Mouse (Mus musculus) hindbrain, embryonic 12.5 days (tissue): ENCODE measurements around the gene Ctxn1. TPM values are rescaled to one million over a fixed set of nuclear protein-coding genes. Genes with fewer than 3 reads are reported as not detected.

Experiments
- ATAC-seq: fragments of 200-750 bp; cut with Nextera tagmentation; 2 replicates; pipeline ENCODE4 v1.8.0; 2017; ENCODE audit warnings: moderate TSS enrichment; ENCODE audit not compliant: low FRiP score
- H3K27ac ChIP-seq: fragments of 300-500 bp; sonication (generic); 2 replicates; pipeline ENCODE4 v1.5.1; 2016; ENCODE audit warnings: mild to moderate bottlenecking
- H3K27me3 ChIP-seq: fragments of 300-500 bp; sonication (generic); 2 replicates; pipeline ENCODE4 v1.6.1; 2016; ENCODE audit warnings: mild to moderate bottlenecking
- H3K36me3 ChIP-seq: fragments of 300-500 bp; sonication (generic); 2 replicates; pipeline ENCODE4 v1.6.1; 2016; ENCODE audit warnings: mild to moderate bottlenecking
- H3K4me1 ChIP-seq: fragments of 300-500 bp; sonication (generic); 2 replicates; pipeline ENCODE4 v1.6.1; 2016
- H3K4me2 ChIP-seq: fragments of 300-500 bp; sonication (generic); replicated peaks from 2 replicates; pipeline ENCODE4 v1.6.1; 2016; ENCODE audit warnings: mild to moderate bottlenecking
- H3K4me3 ChIP-seq: fragments of 300-500 bp; sonication (generic); 2 replicates; pipeline ENCODE4 v1.5.1; 2016; ENCODE audit warnings: mild to moderate bottlenecking
- H3K9ac ChIP-seq: fragments of 300-500 bp; sonication (generic); 2 replicates; pipeline ENCODE4 v1.6.1; 2016; ENCODE audit warnings: mild to moderate bottlenecking, moderate library complexity
- H3K9me3 ChIP-seq: fragments of 300-500 bp; sonication (generic); replicated peaks from 2 replicates; pipeline ENCODE4 v1.6.1; 2016; ENCODE audit warnings: mild to moderate bottlenecking
- WGBS: fragments of 180-500 bp; shearing (Covaris S2); methylation state at CpG from one replicate; pipeline ENCODE4 v1.1.7; 2016; 5-methylcytosine and 5-hydroxymethylcytosine counted together
- polyA plus RNA-seq: library from polyadenylated mRNA; unstranded; fragments of >200 nt; fragmentation: Nextera tagmentation; extraction: Ambion mirVana; gene quantifications from 2 replicates; pipeline ENCODE4 v1.2.1, GENCODE M21; 2016

The Ctxn1 gene
- polyA plus RNA-seq = 194 and 195 TPM in 2 replicates

GRCm38 (mm10) chr8:4259125-4259804 is at the start of gene Ctxn1:
Gene Ctxn1 (minus strand): TSS chr8:4259274.
- Histone ChIP-seq H3K4me3 (peak within 1 kb of the TSS; percentile 82), H3K36me3 (peaks cover 65% of the 10 kb centered on the region), H3K9ac (peak within 1 kb of the TSS; percentile 86), H3K9me3 (no peaks in the 10 kb centered on the region), H3K4me1 (peaks cover 31% of the 10 kb centered on the region), H3K27ac (peak within 1 kb of the TSS; percentile 97), H3K4me2 (peak within 1 kb of the TSS; percentile 74), H3K27me3 (no peaks in the 10 kb centered on the region)
- 8% methylated on average over 25 of the region's 33 CpGs for WGBS
- ATAC-seq = peak; percentile 92

GRCm38 (mm10) chr8:4305838-4306237 is 46.8 kb upstream of the Ctxn1 start:
- no peak for ATAC-seq
- Histone ChIP-seq H3K4me2 (no peak overlapping the region), H3K27me3 (no peaks in the 10 kb centered on the region), H3K9ac (no peak overlapping the region), H3K4me1 (no peaks in the 10 kb centered on the region), H3K36me3 (peaks cover 91% of the 10 kb centered on the region), H3K27ac (no peak overlapping the region), H3K9me3 (no peaks in the 10 kb centered on the region), H3K4me3 (no peak overlapping the region)
- 91% methylated on average over 2 of the region's 2 CpGs for WGBS

- H3K36me3 ChIP-seq = peaks cover 87% of the 10 kb centered on the region
- no peaks in the 10 kb centered on the region for H3K9me3 ChIP-seq
- no peaks in the 10 kb centered on the region for H3K27me3 ChIP-seq
- H3K4me1 ChIP-seq = no peaks in the 10 kb centered on the region
- no peak overlapping the region for H3K4me2 ChIP-seq
- no peak overlapping the region for H3K9ac ChIP-seq
- ATAC-seq = no peak
- no peak overlapping the region for H3K4me3 ChIP-seq
- no peak overlapping the region for H3K27ac ChIP-seq
- 80% methylated on average over 3 of the region's 3 CpGs for WGBS
Measured at GRCm38 (mm10) chr8:4304124-4304547, 45.1 kb upstream of the Ctxn1 start.

GRCm38 (mm10) chr8:4297822-4298221 is 38.7 kb upstream of the Ctxn1 start:
- H3K9me3 ChIP-seq = no peaks in the 10 kb centered on the region
- H3K36me3 ChIP-seq = peaks cover 73% of the 10 kb centered on the region
- H3K9ac ChIP-seq = no peak overlapping the region
- no peak overlapping the region for H3K4me3 ChIP-seq
- no peak overlapping the region for H3K27ac ChIP-seq
- WGBS = over 99% methylated on average over 4 of the region's 4 CpGs
- no peak for ATAC-seq
- no peaks in the 10 kb centered on the region for H3K4me1 ChIP-seq
- H3K4me2 ChIP-seq = no peak overlapping the region
- no peaks in the 10 kb centered on the region for H3K27me3 ChIP-seq

GRCm38 (mm10) chr8:4292738-4293137 is 33.7 kb upstream of the Ctxn1 start:
- WGBS = 86% methylated on average over 5 of the region's 5 CpGs
- Histone ChIP-seq H3K36me3 (peaks cover 80% of the 10 kb centered on the region), H3K4me3 (no peak overlapping the region), H3K4me2 (no peak overlapping the region), H3K9me3 (no peaks in the 10 kb centered on the region), H3K9ac (no peak overlapping the region), H3K27ac (no peak overlapping the region), H3K4me1 (no peaks in the 10 kb centered on the region), H3K27me3 (no peaks in the 10 kb centered on the region)
- ATAC-seq = no peak

- peaks cover 7% of the 10 kb centered on the region for H3K4me1 ChIP-seq
- no peaks in the 10 kb centered on the region for H3K27me3 ChIP-seq
- H3K9ac ChIP-seq = peak overlapping the region; percentile 79
- peaks cover 24% of the 10 kb centered on the region for H3K36me3 ChIP-seq
- peak overlapping the region; percentile 76 for H3K27ac ChIP-seq
- peak overlapping the region; percentile 61 for H3K4me3 ChIP-seq
- WGBS = 31% methylated on average over 9 of the region's 9 CpGs
- H3K4me2 ChIP-seq = peak overlapping the region; percentile 61
- no peak for ATAC-seq
- no peaks in the 10 kb centered on the region for H3K9me3 ChIP-seq
Measured at GRCm38 (mm10) chr8:4276111-4276465, 17.0 kb upstream of the Ctxn1 start.

- no peaks in the 10 kb centered on the region for H3K27me3 ChIP-seq
- H3K9me3 ChIP-seq = no peaks in the 10 kb centered on the region
- peaks cover 7% of the 10 kb centered on the region for H3K4me1 ChIP-seq
- H3K36me3 ChIP-seq = peaks cover 27% of the 10 kb centered on the region
- peak within 1 kb of the TSS; percentile 61 for H3K4me2 ChIP-seq
- H3K27ac ChIP-seq = peak within 1 kb of the TSS; percentile 76
- WGBS = under 1% methylated on average over 39 of the region's 39 CpGs
- peak within 1 kb of the TSS; percentile 61 for H3K4me3 ChIP-seq
- peak; percentile 94 for ATAC-seq
- H3K9ac ChIP-seq = peak within 1 kb of the TSS; percentile 79
Measured at GRCm38 (mm10) chr8:4275275-4276110, 16.4 kb upstream of the Ctxn1 start, which contains the start of gene Timm44. Gene Timm44 (minus strand): TSS chr8:4275913.

- ATAC-seq = no peak
- Histone ChIP-seq H3K9ac (no peak overlapping the region), H3K27ac (no peak overlapping the region), H3K27me3 (no peaks in the 10 kb centered on the region), H3K4me1 (peaks cover 2% of the 10 kb centered on the region; the same call in 1 of the 2 replicates), H3K4me3 (no peak overlapping the region), H3K9me3 (no peaks in the 10 kb centered on the region), H3K36me3 (peaks cover 78% of the 10 kb centered on the region), H3K4me2 (no peak overlapping the region)
- WGBS = 96% methylated on average over 6 of the region's 6 CpGs
Measured at GRCm38 (mm10) chr8:4269609-4270008, 10.5 kb upstream of the Ctxn1 start.

GRCm38 (mm10) chr8:4267627-4268026 is 8.6 kb upstream of the Ctxn1 start:
- no peak overlapping the region for H3K4me2 ChIP-seq
- peaks cover 83% of the 10 kb centered on the region for H3K36me3 ChIP-seq
- ATAC-seq = no peak
- H3K27ac ChIP-seq = no peak overlapping the region
- no peak overlapping the region for H3K9ac ChIP-seq
- H3K9me3 ChIP-seq = no peaks in the 10 kb centered on the region
- H3K4me3 ChIP-seq = no peak overlapping the region
- WGBS = 77% methylated on average over 15 of the region's 15 CpGs
- no peaks in the 10 kb centered on the region for H3K4me1 ChIP-seq
- no peaks in the 10 kb centered on the region for H3K27me3 ChIP-seq

- Histone ChIP-seq H3K36me3 (peaks cover 92% of the 10 kb centered on the region), H3K4me3 (no peak overlapping the region), H3K4me1 (no peaks in the 10 kb centered on the region), H3K9me3 (no peaks in the 10 kb centered on the region), H3K9ac (no peak overlapping the region), H3K27me3 (no peaks in the 10 kb centered on the region), H3K27ac (no peak overlapping the region), H3K4me2 (no peak overlapping the region)
- ATAC-seq = no peak
- 96% methylated on average over 15 of the region's 15 CpGs for WGBS
Measured at GRCm38 (mm10) chr8:4265160-4265914, 6.3 kb upstream of the Ctxn1 start.

GRCm38 (mm10) chr8:4263105-4263791 is 4.2 kb upstream of the Ctxn1 start:
- H3K9me3 ChIP-seq = no peaks in the 10 kb centered on the region
- H3K4me2 ChIP-seq = no peak overlapping the region
- H3K36me3 ChIP-seq = peaks cover 83% of the 10 kb centered on the region
- H3K9ac ChIP-seq = no peak overlapping the region
- no peak overlapping the region for H3K27ac ChIP-seq
- no peaks in the 10 kb centered on the region for H3K27me3 ChIP-seq
- H3K4me3 ChIP-seq = no peak overlapping the region
- peaks cover 9% of the 10 kb centered on the region for H3K4me1 ChIP-seq
- no peak for ATAC-seq
- 89% methylated on average over 8 of the region's 8 CpGs for WGBS
